Mouse (Mus musculus) olfactory bulb, adult 2 months (tissue): Measurements from ENCODE around the gene Vps16. TPM values are rescaled to one million over a fixed set of nuclear protein-coding genes. Genes with fewer than 3 reads are reported as not detected.
A peak's percentile ranks its signal among the peaks of the same experiment; 100 is the strongest.

Experiments used
- H3K27ac ChIP-seq: fragments of 200-500 bp; 2 replicates; pipeline ENCODE4 v1.5.1; 2012; ENCODE audit warnings: low read depth, low read length; ENCODE audit not compliant: insufficient read depth
- H3K4me1 ChIP-seq: fragments of 200-500 bp; 2 replicates; pipeline ENCODE4 v1.6.1; 2012; ENCODE audit warnings: low read length; ENCODE audit not compliant: control insufficient read depth, insufficient read depth
- H3K4me3 ChIP-seq: fragments of 200-500 bp; 2 replicates; pipeline ENCODE4 v1.5.1; 2012; ENCODE audit warnings: mild to moderate bottlenecking, low read depth, low read length, moderate library complexity; ENCODE audit not compliant: insufficient read depth
- CTCF ChIP-seq: fragments of 200-500 bp; IDR thresholded peaks from 2 replicates; pipeline ENCODE4 v1.5.1; 2012; ENCODE audit warnings: low read depth, mild to moderate bottlenecking, low read length, moderate library complexity; ENCODE audit not compliant: insufficient read depth
- POLR2A ChIP-seq: fragments of 200-500 bp; IDR thresholded peaks from 2 replicates; pipeline ENCODE4 v1.6.1; 2012; ENCODE audit warnings: mild to moderate bottlenecking, low read depth, low read length, moderate library complexity; ENCODE audit not compliant: insufficient read depth
- WGBS: fragments of 180-500 bp; shearing (Covaris S2); methylation state at CpG from one replicate; pipeline ENCODE4 v1.1.7; 2018; 5-methylcytosine and 5-hydroxymethylcytosine counted together
- polyA plus RNA-seq: library from polyadenylated mRNA; stranded (reverse); fragments of >200 nt; gene quantifications from 2 replicates; pipeline ENCODE4 v1.2.4, GENCODE M21; 2012; ENCODE audit warnings: low replicate concordance; ENCODE audit not compliant: missing spikeins, insufficient read depth, insufficient read length

The Vps16 gene
- polyA plus RNA-seq, 1 experiment, result not detected

- 76% methylated on average over 4 of the region's 4 CpGs for WGBS
- no peak overlapping the region for H3K27ac ChIP-seq
- 0 out of 2 replicates have a peak, but pooled peaks cover 2% of the 10 kb centered on the region for H3K4me1 ChIP-seq
- H3K4me3 ChIP-seq, result no peak overlapping the region
- TF ChIP-seq CTCF (no peak), POLR2A (no peak)
Measured at GRCm38 (mm10) chr2:130488600-130488999, 64.5 kb downstream of the Vps16 start.

- TF ChIP-seq CTCF (no peak), POLR2A (no peak)
- Histone ChIP-seq H3K27ac (peak overlapping the region; percentile 64), H3K4me3 (no peak overlapping the region), H3K4me1 (peaks cover 6% of the 10 kb centered on the region)
- WGBS, result 25% methylated on average over 4 of the region's 4 CpGs
Measured at GRCm38 (mm10) chr2:130491162-130491561, 67.0 kb downstream of the Vps16 start.

GRCm38 (mm10) chr2:130491587-130491986 is 67.4 kb downstream of the Vps16 start:
- WGBS, result 18% methylated on average over 7 of the region's 7 CpGs
- Histone ChIP-seq H3K4me1 (peaks cover 7% of the 10 kb centered on the region), H3K27ac (no peak overlapping the region), H3K4me3 (no peak overlapping the region)
- TF ChIP-seq CTCF, result no peak
- no peak for TF ChIP-seq POLR2A

Other genes starting within 250 kb of the Vps16 start
- not detected in 2 replicates for gene Snrpb, start 244.9 kb upstream of the Vps16 start, polyA plus RNA-seq
- not detected in 2 replicates for gene Tmc2, start 229.1 kb upstream of the Vps16 start, polyA plus RNA-seq
- 362 TPM in 1 of 2 replicates, not detected in the other for gene Nop56, start 149.9 kb upstream of the Vps16 start, polyA plus RNA-seq
- 496 TPM in 1 of 2 replicates, not detected in the other for gene Idh3b, start 139.8 kb upstream of the Vps16 start, polyA plus RNA-seq
- gene Ebf4, start 129.2 kb upstream of the Vps16 start, polyA plus RNA-seq, result not detected in 2 replicates
- not detected in 2 replicates for gene Cpxm1, start 26.8 kb upstream of the Vps16 start, polyA plus RNA-seq
- gene Gm28372, start 19.1 kb upstream of the Vps16 start, polyA plus RNA-seq, result not detected in 2 replicates
- gene 1700020A23Rik, start 19.1 kb upstream of the Vps16 start, polyA plus RNA-seq, result not detected in 2 replicates
- gene Tmem239, start 17.9 kb upstream of the Vps16 start, polyA plus RNA-seq, result not detected in 2 replicates
- gene Pced1a, start 362 bp downstream of the Vps16 start, polyA plus RNA-seq, result not detected in 2 replicates
- gene Ptpra, start 25.9 kb downstream of the Vps16 start, polyA plus RNA-seq, result not detected in 2 replicates
- 295 TPM in 1 of 2 replicates, not detected in the other for gene Mrps26, start 139.4 kb downstream of the Vps16 start, polyA plus RNA-seq
- not detected in 2 replicates for gene Oxt, start 151.8 kb downstream of the Vps16 start, polyA plus RNA-seq
- gene Avp, start 158.2 kb downstream of the Vps16 start, polyA plus RNA-seq, result not detected in 2 replicates
- gene Fastkd5, start 205.7 kb downstream of the Vps16 start, polyA plus RNA-seq, result not detected in 2 replicates
- gene Ubox5, start 205.7 kb downstream of the Vps16 start, polyA plus RNA-seq, result not detected in 2 replicates
- gene Lzts3, start 218.5 kb downstream of the Vps16 start, polyA plus RNA-seq, result not detected in 2 replicates
- gene Ddrgk1, start 240.3 kb downstream of the Vps16 start, polyA plus RNA-seq, result not detected in 2 replicates
- not detected in 2 replicates for gene Itpa, start 243.3 kb downstream of the Vps16 start, polyA plus RNA-seq